Mouse (Mus musculus): ENCODE results near the gene Capn7.

Gene Capn7

DNA sequence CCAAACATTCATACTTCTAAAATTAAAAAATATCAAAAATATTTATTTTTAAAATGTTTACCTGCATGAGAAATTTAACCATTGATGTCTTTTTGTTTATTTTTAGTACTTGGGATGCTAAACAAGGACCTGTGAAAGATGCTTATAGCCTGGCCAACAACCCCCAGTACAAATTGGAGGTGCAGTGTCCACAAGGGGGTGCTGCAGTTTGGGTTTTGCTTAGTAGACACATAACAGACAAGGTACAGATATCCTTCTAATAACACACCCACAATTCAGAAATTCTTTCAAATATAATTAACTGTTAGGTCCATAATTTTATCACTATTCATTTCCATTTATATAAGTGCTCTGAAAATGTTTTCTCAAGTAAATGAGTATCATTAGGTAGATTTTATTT, 28.9 kb downstream of the Capn7 start:
- DNase-seq (ENCODE audit: low spot score in 2 of 2) = peak; percentile 67 to 75

DNA sequence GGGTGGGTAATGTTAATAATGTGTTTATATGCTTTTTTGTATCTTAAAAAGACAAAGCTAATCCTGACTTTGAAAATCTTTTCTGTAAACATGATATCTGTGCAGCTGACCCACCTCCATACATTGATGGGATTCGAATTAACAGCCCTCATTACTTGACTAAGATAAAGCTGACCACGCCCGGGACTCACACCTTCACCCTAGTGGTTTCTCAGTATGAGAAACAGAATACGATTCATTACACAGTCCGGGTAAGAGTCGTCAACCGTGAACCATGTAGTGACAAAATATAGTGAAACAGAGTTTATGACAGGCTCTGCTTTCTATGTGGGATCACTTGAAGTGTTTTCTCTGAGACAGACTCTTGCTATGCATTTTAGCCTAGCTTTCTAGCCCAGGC, 31.5 kb downstream of the Capn7 start:
- no peak for DNase-seq (ENCODE audit: low spot score in 2 of 2)

DNA sequence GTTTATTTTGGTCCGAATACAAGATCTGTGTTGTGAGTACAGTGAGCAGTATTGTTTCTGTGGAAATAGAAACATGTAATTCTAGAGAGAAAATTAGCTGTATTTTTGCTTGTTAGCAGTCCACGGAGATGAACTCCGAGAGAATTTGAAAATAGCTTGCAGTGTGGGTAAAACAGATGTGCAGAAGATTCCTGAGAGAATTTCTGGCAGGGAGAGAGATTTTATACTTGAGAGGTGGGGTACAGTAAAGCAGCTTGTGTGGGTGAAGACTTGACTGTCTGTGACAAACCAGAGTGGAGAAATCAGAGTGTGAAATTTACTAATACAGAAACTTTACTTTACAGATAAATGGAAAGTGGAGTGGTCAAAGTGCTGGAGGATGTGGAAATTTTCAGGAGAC, 32.9 kb downstream of the Capn7 start:
- DNase-seq (ENCODE audit: low spot score in 2 of 2) = no peak

DNA sequence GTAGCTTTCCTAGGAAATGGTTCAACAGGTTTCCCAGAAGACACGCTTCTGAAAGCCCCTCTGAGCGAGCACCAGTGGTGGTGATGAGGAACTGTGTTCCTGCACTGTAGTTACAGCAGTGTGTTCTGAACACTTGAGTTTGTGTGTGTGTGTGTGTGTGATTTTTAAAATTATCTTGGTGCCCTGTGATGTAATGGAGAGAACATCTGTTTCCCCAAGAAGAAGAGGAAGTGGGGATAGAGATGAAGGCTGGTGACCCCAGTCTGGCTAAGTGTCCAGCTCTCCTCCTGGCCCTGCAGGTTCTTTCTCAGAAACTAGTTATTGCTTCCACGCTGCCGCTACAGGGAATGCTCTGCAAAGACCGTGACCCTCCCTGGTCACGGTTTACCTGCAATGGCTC, 38.0 kb downstream of the Capn7 start:
- DNase-seq (ENCODE audit: low spot score in 2 of 2) = no peak

DNA sequence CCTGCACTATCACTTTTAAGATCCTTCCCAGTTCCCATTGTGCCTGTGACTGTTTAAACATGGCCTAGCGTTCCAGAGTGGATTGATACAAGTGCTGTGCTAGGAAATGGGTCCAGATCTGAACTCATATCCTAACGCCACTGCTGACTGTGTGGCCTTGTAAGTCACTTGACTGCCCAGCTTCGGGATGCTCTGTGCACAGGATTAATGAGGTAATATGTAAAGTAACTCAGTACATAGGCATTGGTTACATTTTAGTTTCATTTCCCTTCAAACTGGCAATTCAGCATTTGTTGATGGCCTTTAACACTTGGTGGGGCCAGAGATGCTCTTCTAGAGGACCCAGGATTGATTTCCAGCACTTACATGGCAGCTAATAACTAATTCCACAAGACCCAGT, 39.9 kb downstream of the Capn7 start:
- DNase-seq (ENCODE audit: low spot score in 2 of 2) = no peak

DNA sequence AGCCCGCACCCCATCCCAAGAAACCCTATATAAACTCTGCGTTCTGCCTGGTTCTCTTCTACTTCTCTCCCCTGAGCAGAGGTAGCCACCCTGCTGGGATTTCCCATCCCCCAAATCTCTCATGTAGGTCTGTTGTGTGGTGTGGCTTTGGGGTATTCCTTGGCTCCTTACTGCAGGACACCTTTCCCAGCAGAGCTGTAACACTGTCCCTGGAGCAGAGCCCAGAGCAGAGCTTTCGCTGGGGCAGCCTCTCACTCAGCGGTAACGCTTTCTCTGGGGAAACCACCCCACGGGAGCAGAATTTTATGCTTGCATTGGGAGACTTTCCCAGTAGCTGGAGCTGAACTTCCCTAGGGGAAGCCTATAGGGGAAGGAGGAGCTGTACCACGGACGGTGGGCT, 45.8 kb downstream of the Capn7 start:
- DNase-seq (ENCODE audit: low spot score in 2 of 2) = no peak

DNA sequence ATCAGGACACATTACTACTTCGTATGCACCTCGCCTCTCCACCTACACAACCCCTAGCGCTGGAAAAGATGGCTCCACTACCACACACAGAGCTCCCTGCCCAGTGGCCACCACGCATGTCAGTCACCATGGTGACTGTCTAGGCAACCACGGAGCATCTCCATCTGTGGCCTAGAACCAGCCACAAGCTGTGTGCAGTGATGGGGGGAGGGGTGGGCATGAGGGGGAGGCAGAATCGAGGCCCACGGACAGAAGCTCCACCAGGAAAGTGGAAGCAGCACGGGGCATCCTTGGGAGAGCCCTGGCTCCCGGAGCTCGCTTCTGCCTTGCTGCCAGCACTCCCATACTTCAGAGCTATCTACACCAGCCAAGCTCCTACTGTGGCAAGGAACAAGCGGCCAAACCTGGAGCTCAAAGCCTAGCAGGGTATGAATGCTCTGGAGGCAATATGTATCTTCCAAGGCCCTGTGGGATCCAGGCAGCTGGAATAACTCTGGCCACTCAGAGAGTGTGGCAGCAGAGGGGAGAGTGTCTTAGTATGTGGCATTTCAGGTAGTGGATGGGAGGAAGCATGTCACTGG, 47.1 kb downstream of the Capn7 start:
- no peak for DNase-seq (ENCODE audit: low spot score in 2 of 2)

DNA sequence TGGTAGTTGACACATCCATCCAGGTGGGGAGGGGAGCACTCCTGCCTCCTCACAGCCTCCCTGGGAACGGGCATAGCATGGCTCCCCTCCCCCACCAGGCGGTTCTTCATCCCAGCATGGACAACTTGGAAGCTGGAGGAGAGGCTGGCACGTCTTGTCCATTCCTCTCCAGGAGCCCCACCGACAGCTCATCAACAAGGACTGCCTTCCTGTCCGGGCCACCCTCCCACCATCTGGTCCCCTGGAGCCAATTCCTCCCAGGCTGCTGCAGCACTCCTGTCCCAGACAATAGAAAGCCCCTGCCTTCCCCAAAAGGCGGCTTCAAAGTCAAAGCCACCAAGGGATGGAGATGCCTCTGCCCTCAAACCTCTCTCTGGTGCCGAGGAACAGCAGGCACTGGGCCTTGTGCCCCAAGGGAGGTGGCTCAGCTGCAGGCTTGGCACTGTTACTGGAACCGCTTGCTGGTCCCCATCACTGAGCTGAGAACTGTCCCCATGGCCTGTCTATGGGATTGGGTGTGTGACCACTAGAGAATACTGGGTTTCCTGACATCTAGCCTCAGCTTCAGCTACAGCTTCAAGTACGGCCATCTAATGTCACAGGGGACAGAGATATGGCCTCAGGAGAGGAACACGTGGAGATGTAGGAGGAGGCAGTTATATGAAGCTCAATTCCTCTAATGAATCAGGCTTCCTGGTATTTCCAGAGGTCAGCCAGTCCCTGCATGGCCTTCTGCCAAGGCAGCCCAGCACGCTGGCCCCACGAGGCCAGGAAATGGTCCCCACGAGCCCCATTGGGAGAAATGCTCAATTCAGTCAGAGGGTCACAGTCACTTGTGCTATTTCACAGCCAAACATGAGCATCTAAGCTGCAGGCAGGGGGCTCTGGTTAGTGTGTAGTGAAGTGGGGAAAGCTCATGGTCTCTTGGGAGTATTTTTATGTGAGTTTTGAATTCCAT, 48.2 kb downstream of the Capn7 start:
- no peak for DNase-seq (ENCODE audit: low spot score in 2 of 2)

DNA sequence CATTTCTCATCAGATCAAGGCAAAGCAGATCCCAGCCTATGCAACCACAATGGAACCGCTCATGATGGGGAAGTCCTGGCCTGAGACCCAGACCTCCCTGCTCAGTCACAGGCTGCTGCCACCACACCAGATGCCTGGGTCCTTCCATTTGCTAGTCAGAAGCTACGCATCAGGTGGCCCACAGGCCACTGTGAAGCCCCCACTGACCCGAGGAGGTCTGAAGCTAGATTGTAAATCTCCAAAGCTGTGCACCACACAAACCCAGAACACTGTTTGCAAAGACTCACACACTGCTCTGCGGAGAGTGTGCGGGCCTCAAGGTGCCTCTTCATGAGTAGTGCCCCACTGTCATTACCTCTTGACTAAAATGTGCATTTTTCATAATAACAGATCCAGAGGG, 49.0 kb downstream of the Capn7 start:
- no peak for DNase-seq (ENCODE audit: low spot score in 2 of 2)

DNA sequence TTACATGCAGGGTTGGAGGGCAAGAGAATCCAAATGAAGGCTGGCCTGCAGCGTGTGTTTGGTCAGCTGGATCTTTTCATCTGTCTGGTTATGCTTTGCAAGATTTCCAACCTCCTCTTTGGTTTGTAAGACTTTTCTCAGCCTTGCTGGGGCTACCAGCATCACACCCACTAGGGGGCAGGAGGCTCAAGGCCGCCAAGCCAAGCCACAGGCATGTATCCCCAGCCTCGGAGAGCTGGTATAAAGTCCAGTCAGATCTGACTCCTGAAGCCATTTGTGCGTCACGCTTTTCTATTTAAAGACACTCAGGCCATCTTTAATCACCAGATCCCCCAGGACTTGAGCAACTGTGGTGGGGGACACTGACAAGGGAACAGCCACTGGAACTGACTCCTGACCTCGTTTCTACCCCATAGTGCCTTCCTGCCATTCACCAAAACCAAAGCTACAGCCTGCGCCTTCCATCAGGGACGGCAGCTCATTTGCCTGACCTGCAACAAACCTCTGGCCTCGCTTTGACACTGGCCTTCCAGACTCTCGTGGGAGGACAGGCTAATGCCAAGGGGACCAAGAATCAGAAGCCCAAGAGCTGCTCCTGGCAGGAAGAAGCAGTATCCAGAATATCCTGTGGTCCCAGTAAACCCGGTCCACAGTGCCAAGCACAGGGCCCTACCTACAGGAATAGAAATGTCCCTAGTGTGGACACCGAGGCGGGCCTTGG, 49.7 kb downstream of the Capn7 start:
- DNase-seq (ENCODE audit: low spot score in 2 of 2) = peak; percentile 77 to 80

DNA sequence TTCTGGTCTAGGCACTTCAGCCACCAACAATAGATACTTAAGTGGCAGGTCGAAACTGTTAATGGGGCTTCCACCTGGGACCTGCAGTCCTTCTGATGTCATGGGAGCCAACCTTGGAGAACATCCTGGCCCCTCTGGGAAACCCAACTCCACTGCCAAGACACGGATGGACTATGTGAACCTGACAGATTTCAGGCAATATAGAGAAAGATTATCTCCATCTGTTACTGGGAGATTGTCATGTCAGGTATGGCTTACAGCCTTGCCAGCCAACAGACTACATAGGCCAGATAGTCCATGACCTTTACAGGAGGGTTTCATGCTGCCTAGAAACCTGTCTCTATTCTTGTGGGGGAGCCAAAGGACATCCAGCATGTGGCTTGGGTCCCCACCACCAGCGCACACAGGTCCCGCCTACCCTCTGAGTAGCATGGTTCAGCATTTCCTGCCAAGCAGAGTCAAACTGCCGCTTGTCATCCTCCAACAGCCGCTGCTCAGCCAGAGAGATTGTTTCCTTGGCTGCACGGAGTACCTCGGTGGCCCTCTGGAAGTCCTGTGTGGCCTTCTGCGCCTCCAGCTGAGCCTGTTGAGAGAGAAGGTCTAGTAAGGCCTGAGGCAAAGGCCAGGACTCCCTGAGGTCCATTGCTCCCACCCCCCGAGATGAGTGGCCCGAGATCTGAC, 51.0 kb downstream of the Capn7 start:
- peak in 1 of 2 experiments; percentile 46 for DNase-seq (ENCODE audit: low spot score in 2 of 2)

DNA sequence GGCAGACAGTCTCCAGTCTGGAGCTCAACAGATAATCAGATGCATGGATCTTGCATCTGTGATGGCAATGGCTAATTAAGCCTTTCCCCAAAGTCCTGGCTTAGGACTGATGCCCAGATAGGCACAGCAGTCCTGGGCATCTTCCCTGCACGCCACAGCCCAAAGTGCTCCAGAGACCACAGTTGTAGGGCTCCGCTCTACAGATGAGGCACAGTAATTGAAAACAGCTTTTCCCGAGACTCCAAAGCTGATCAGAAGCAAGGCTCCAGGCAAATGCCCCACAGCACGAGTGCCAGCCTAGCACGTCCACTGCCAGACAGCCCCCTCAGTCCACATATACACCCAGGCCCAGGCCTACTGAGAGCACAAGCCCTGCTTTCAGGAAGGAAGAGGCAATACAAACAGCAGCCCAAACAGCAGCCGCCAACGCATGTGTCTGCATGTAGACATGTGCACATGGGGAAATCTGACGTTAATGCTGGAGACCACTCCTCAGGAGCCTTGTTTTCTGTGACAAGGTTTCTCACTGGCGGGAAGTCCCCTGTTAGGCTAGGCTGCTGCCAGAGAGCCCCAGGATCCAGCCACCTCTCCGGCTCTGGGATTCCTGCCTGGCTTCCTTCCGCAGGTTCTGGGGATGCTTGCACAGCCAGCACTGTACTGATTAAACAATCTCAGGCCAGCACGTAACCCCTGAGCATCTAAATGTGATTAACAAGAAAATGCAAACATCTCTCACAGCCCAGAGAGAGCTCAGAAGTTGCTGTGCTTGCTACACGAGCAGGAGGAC, 51.8 kb downstream of the Capn7 start:
- no peak for DNase-seq (ENCODE audit: low spot score in 2 of 2)

DNA sequence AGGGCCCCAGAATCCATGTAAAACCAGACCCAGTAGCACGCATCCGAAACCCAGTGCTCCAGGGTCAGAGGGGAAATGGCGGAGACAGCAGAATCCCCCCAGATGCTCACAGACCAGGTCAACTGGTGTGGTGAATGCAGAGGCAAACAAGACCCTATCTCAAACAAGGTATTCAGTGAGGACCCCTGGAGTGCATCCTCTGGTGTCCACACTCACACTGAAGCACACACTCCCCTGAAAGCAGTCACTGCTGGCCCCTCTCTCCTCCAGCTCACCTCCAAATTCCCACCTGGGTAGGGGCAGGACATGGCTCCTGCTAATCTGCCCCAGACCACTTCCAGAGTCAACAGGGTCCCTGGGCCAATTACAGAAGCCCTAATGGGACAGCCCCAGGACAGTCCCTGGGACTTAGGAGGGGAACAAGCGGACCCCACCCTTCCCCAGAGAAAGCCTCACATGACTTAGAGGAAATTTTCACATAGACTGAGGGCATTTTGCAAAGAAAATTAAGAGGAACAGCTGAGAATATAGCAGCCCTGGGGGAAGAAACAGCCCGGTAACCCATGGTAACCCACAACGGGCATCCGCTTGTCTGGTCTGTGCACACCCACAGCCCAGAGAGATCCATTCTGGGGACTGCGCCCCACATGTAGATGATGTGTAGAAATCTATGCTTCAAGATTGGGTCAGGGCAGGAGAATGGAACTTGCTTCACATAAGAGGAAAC, 53.1 kb downstream of the Capn7 start:
- peak; percentile 63 to 71 for DNase-seq (ENCODE audit: low spot score in 2 of 2)

DNA sequence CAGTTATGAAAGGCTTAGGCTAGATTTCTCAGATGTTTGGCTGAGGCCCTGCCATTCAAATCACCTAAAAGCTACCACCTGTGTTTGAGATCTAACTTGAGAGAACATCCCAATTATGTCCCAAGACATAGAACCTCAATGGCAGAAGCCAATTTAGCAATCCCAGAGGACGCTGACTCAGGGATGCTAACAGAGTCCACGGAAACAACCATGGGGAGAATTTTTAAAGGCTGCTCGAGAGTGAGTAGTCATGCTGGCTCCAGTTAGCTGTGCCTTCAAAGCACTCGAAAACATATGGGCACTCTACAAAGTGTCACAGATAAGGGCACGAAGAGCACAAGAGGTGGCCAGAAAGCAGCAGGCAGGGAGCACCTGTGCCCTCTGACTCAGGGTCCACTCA, 55.9 kb downstream of the Capn7 start:
- no peak for DNase-seq (ENCODE audit: low spot score in 2 of 2)

DNA sequence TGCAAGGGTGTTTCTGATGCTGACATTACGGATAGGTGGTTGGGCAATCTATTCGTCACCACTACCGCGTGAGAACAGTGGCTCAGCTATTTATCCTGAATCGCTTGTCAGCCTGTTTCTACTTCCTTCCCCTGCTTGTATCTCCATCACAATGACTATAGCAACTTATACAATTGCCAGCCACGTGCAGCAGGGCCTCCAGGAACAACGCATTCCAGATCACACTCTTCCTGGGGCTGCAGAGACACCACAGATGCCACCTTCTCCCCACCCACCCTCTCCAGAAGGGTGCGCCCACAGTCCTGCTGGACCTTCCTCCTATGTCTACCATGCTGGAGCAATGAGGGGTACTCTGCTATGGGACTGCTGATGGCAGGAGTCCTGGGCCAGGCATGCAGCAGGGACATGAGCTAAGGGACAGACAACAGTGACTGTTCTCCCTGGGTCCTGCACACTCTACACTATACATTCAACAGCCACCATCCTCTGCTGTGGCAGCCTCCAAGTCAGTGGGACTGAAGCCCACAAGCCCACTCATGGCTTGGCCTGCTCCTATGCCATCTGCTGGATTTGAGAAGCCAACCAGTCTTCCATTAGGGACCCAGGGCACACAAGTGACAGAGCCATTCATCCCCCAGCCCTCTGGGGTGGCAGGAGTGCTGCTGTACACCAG, 56.6 kb downstream of the Capn7 start:
- DNase-seq (ENCODE audit: low spot score in 2 of 2) = no peak

DNA sequence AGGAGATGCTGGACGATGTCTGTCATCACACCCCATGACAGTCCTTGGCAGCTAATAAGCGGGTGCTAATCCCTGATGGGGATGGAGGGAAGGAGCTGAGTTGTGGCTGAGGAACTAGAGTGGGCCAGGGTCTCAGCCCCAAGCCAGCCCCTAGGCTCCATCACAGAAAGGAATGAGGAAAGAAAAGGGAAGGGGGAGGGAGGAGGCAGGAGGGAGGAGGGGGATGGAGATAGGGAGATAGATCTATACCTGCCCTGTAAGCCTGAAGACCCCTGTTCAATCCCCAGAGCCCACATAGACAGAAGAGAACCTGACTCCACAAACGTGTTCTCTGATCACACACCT, 57.1 kb downstream of the Capn7 start:
- no peak for DNase-seq (ENCODE audit: low spot score in 2 of 2)

DNA sequence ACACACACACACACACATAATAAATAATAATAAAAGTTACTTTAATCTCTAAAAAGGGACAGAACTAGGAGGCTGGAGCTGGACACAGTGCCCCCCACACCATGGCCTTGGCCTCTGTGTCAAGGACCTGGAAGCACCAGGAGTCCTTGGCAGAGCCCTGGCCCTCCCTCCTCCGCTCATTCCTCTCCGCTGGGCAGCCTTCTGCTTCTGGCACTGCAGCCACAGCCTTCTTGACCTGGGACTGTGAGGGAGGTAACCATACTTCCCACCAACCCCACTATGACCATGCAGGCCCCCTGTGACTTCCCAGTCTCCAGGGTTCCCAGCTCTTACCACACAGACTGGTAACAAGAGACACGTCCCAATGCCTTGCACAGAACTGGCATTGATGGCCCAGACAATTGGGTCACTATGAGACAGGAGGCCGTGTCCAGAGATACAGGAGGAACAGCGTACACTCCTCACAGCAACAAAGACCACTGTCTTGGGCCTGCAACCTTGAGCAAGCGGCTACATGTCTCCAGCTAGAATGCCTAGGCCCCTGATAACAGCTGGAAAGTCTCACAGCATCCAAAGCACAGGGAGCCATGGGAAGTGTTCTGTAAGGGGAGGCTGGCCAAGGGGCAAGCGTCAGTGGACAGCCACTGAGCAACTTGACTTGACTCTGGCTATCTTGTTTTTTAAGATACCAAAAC, 57.6 kb downstream of the Capn7 start:
- no peak for DNase-seq (ENCODE audit: low spot score in 2 of 2)

DNA sequence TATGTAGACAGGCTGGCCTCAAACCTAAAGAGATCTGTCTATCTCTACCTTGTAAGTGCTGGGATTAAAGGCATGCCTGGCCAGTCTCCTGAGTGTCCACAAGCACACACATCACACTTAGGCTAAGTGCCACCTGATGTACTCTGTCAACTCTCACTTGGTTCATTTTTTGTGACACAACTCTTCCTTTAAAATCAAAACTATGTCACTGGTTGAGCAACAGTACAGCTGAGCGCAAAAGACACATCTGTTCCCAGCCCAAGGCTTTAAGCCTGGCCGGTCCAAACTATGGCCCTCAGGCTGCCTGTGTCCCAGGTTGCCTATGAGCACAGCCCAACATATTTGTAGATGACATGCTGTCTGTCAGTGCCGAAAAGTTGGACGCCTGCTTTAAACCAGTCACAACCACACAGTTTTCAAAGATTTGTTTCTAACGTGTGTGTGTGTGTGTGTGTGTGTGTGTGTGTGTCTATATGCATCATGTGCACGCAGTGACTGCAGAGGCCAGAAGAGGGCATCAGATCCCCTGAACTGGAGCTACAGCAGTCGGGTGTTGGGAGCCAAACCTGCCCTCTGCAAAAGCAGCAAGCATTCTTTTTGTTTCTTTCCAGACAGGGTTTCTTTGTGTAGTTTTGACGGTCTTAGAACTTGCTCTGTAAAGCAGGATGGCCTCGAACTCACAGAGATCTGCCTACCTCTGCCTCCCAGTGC, 58.5 kb downstream of the Capn7 start:
- no peak for DNase-seq (ENCODE audit: low spot score in 2 of 2)

DNA sequence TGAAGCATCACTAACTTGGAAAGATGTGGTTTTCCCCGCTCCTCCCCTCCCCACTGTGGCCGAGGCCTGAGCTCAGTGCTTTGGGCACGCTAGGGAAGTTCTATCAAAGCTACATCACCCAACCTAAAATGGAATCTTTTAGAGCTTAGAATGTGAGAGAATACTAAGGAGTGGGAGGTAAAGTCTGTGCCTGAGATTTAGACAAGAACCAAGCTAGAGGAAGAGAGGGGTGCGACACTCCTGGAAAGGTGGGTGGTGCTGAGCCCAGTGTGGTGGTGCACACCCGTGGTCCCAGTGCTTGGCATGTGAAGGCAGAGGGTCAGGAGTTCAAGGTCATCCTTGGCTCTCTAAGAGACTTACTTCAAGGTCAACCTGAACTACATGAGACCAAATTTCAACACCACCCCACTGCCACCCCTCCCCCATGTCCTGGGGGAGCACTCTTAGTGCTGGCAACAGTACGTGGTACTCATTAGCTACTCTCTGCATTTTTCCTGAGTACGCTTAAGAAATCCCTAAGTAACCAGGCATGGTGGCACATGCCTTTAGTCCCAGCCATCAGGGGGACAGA, 59.3 kb downstream of the Capn7 start:
- DNase-seq (ENCODE audit: low spot score in 2 of 2) = no peak

Data from spleen, postnatal 36 days (tissue).